Mouse (Mus musculus): Measurements from ENCODE around the gene Macrod1.
"Not testable (repeated sequence)": the region's sequence is repeated elsewhere in the genome, so short reads cannot be mapped to it uniquely, and the experiment has no call there.

The Macrod1 gene

GRCm38 (mm10) chr19:7056248-7057087, at the start of gene Macrod1:
Gene Macrod1, plus strand, starts transcription at chr19:7056810.
- peak; percentile 54 to 70 for DNase-seq (ENCODE audit: low spot score in 2 of 2)

DNA sequence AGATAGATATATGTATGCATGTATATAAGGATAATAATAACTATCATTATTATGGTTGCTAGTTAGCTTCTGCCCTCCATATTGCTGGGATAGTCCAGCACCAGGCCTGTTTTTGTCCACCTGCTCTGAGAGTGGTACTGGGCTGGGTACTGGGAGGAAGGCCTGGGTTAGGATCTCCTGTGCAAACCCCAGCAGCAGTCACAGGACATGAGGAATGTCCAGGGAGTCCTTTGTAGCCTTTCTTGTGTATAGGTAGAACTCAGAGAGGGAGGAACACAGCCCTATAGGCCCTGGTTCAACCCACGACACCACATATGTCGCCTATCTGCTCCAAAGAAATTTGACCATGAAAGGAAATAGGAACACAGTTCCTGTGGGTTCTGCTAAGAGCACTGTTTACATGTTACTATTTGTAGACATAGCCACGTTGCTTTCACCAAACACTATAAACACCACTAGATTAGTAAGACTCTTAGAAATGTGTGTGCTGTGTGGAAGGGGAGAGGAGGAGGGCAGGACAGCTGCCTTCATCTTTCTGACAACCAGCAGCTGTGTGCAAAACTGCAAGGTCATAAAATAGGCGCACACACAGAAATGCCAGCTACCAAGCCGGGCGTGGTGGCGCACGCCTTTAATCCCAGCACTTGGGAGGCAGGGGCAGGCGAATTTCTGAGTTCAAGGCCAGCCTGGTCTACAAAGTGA, 49.6 kb upstream of the Macrod1 start:
- DNase-seq (ENCODE audit: low spot score in 2 of 2), result no peak

DNA sequence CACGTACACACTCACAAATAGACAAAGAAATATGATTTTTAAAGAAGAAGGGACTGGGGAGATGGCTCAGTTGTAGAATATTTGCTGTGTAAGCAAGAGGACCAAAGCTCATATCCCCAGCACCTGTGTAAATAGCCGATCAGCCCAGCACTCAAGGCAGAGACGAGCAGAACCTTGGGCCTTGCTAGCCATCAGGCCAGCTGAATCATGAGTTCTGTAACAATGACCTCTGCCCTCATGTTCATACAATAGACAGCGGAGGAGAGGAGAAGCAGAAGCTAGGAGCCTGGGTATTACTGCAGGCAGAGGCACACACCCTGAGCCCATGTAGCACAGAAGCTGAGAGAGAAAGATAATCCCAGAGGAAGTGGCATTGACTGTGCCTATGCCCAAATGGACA, 44.2 kb upstream of the Macrod1 start:
- no peak for DNase-seq (ENCODE audit: low spot score in 2 of 2)

GRCm38 (mm10) chr19:7013984-7014383, 42.6 kb upstream of the Macrod1 start:
- no peak for DNase-seq (ENCODE audit: low spot score in 2 of 2)

DNA sequence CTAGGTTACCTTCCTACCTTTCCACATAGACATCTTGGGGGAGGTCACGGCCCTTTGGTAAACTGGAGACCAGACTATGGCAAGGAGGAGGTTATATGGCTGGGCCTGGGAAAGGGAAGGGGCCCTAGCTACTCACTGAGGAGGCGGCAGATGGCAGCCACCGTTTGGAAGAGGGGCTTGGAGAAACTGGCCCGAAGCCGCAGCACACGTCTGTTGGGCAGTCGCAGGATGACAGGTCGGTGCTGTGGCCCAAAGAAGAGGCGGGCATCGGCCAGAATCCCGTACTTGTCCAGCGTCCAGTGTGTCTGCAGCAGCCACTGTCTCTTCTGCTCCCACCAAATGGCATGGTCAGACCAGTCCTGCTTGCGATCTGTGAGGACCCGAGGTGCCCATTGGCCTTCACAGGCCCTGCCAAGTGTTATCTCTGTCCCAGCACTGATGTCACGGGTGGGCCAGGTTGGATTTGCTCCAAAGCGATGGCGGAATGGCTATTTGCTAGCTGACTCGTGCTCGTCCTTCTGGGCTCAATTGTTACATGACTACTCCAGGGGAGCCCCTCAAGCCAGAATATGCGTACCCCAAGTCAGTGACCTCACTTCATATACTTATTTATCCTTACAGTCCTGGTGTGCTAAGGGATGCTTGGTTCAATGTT, 42.0 kb upstream of the Macrod1 start:
- DNase-seq (ENCODE audit: low spot score in 2 of 2), result no peak

DNA sequence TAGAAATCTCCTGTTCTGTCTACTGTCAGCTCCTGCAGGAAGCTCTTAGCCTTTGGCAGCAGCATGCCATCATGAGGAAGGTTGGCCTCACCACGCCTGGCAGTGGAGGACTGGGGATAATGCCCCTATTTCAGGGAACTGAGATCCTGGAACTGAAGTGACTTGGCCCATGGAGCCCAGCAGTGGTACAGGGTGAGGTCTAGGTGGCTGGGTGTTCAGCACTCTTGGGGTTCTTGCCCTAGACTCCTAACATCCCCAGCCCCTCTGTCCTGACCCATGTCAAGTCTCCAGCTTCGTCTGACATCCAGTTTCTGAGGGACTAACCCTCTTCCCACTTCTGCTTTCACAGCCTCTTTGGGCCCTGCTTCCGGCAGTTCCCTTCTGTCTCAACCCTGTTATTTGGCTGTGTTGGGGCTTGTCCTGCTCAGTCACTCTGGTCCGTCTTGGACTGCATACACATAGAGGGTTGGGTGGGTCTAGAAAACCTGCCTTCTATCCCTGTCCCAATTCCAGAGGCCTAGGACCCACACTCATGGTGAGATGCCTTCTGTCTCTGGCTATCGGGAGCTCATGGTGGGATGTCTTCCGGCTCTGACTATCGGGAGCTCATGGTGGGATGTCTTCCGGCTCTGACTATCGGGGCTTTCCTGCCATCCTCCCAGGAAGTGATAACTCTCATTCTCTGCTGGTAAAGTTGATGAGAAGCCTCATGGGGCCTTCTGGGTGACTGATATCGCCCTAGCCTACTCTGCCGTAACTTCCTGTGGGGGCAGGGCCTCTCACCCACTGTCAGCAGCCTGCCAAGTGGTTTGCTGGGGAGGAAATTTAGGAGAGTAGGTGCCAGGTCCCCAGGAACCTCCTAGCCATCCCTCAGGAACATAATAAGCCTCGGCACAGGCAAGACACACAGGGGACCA, 38.8 kb upstream of the Macrod1 start:
- DNase-seq (ENCODE audit: low spot score in 2 of 2), result peak in 1 of 2 experiments; percentile 46

DNA sequence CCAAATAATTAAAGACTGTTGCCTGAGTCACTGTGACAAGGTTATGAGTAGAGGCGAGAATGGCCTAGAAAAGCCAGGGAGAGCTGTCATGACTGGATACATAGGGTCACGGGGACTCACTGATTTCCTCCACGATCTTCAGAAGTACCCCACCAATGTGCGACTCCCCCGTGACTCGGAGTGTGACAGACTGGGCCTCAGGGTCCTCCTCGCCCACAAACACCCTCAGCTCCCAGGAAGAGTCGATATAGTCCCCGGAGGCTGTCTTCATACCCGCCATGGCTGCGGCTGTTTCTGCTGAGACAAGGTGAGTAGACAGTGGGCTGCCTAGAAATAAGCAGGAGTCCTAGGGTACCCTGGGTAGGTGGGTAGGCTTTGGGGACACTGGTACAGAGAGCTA, 38.1 kb upstream of the Macrod1 start:
- no peak for DNase-seq (ENCODE audit: low spot score in 2 of 2)

GRCm38 (mm10) chr19:7019191-7019590, 37.4 kb upstream of the Macrod1 start, which contains the start of gene Fermt3:
Gene Fermt3, minus strand, starts transcription at chr19:7019469.
- DNase-seq (ENCODE audit: low spot score in 2 of 2), result peak; percentile 57 to 71

DNA sequence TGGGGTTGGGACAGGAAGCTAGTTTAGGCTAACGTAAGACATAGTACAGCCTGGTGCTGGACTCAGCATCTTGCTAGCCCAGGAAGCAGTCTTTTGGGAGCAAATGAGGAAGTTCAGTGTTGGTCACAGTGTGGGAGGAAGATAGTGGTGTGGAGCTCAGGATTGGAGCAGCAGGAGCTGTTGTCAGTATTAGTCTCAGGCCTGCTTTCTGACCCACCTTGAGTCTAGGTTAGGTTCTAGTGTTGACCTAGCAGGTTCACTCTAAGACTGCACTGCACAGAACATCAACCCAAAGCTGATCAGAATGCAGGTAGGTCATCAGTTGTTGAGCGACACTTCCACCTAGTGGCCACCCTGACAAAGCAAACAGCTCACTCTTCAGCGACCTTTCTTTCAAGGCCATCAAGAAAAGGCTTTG, 36.4 kb upstream of the Macrod1 start:
- DNase-seq (ENCODE audit: low spot score in 2 of 2), result peak in 1 of 2 experiments; percentile 62

- no peak for DNase-seq (ENCODE audit: low spot score in 2 of 2)
These were observed 27.1 kb upstream of the Macrod1 start for GRCm38 (mm10) chr19:7029531-7029930.

DNA sequence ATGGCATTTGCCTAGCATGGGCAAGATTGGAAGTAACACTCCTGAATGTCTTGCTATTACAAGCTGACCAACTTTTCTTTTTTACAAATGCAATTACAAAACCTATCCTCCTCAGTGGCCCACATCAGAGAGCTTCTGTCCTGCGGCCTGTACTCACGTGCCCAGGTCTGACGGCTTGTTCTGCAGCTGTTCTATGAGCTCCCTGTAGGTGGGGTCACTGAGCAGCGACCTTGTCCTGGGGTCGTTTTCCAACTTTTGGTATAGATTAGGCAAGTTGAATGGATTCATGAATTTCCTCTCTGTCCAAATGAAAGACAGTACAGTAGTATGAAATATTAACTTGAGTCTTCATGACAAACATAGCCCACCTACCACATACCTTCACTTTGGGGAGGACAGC, 22.6 kb upstream of the Macrod1 start:
- no peak for DNase-seq (ENCODE audit: low spot score in 2 of 2)

DNA sequence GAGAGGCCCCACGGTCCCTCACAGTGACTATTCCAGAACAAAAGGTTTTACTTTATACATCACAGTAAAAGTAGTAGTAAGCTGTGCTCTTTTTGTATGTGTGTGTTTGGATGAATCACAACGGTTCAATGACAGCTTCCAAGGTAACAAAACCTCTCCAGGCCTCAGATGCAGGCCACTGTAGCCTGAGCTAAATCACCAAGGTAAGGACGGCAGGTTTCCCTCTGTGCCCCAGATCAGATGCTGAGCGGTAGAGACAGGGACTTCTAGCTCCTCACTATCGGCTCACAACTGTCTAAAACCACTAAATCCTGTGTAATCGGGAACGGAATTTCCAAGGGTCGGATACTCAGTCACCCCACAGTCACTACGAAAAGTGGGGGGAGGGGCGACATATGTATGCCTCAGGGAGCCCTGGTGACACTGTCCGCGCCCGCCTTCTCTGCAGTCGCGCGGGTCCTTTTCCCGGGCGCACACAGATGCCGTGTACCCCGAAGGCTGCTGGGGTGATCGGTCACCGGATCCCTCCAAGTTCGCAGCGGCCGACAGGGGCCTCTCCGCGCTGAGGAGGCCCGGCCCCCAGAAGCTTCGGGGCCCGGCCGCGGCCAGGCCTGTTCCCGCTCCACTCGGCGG, 17.4 kb upstream of the Macrod1 start:
- peak in 1 of 2 experiments; percentile 52 for DNase-seq (ENCODE audit: low spot score in 2 of 2)

DNA sequence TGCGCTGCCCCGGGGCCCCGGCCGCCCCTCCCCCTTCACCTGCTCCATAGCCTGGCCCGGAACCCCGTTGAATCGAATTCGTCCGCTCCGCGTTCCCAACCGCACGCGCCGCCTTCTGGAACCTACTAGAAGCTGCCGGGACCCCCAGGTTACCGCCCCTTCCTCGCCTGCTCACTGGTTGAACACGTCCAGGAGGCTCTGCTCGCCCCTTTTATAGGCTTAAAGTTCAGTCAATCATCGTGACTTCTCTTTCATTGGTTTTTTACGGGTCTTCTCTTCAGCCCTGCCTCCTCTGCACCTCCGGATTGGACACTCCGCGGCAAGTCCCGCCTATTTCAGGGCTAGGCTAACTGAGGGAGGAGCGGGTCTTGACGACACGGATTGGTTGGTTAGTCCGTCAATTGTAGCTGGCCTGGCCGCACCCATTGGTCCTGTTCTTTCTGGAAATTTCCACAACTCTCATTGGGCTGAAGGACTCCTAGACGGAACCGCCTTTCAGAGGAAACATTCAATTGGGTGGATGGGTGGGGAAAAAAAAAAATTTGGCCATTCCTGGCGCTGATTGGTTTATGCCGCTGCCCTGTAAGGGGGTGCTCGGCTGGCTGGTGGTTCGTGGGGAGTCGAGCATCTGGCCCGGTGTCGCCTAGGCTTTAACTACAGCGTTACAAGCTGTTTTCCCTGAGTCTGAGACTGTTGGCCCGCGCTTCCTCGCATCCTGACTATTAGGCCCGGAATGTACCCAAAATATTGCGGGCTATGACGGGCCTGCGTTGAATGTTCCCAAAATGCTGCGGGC, 16.6 kb upstream of the Macrod1 start, which contains the start of gene Stip1:
Gene Stip1, minus strand, starts transcription at position 127 of the 796 bp plus-strand sequence.
- DNase-seq (ENCODE audit: low spot score in 2 of 2), result peak; percentile 96 to 97

- DNase-seq (ENCODE audit: low spot score in 2 of 2), result no peak
These were observed 15.9 kb upstream of the Macrod1 start for GRCm38 (mm10) chr19:7040637-7041130.

GRCm38 (mm10) chr19:7041171-7041570, 15.4 kb upstream of the Macrod1 start:
- no peak for DNase-seq (ENCODE audit: low spot score in 2 of 2)

GRCm38 (mm10) chr19:7044279-7044678, 12.3 kb upstream of the Macrod1 start:
- DNase-seq (ENCODE audit: low spot score in 2 of 2), result no peak

- DNase-seq (ENCODE audit: low spot score in 2 of 2), result no peak
These were observed 11.9 kb upstream of the Macrod1 start for GRCm38 (mm10) chr19:7044706-7045105.

GRCm38 (mm10) chr19:7053382-7053781, 3.2 kb upstream of the Macrod1 start:
- not testable (repeated sequence) for DNase-seq (ENCODE audit: low spot score in 2 of 2)

DNA sequence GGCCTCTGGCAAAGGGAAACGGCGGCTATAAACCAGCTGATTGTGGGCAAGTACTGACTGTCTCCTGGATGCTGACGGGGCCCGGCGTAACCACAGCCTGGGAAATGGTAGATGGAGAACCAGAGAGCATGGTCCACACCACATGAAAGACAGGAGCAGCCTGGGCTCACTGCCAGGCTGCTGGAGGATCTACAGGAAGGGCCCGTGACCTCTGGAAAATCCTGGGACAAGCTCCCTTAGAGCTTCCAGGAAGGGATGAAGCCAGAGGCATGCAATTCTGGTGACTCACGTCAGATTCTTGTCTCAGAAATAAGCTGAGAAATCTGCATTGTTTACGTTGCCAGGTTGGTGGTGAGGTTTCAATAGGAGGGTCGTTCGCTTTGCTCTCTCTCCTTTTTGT, 1.8 kb upstream of the Macrod1 start:
- no peak for DNase-seq (ENCODE audit: low spot score in 2 of 2)

GRCm38 (mm10) chr19:7055173-7055572, 1.4 kb upstream of the Macrod1 start:
- no peak for DNase-seq (ENCODE audit: low spot score in 2 of 2)

All from spleen, postnatal 14 days (tissue).